Mouse (Mus musculus): Measurements from ENCODE around the gene Rgs14. TPM values are rescaled to one million over a fixed set of nuclear protein-coding genes. Genes with fewer than 3 reads are reported as not detected.

Rgs14 gene
- total and polyA plus RNA-seq, 2 experiments, result 0.28 to 0.70 TPM

GRCm38 (mm10) chr13:55329683-55330566 lies 39.6 kb upstream of the Rgs14 start, which contains the start of gene Mxd3:
TSS of gene Mxd3 (minus strand) at chr13:55329823.
- Histone ChIP-seq H3K79me2 (ENCODE audit: control insufficient read depth, insufficient read depth, low read length) (no peaks in the 10 kb centered on the region), H3K4me3 (ENCODE audit: insufficient read depth, low read depth, low read length) (peak within 1 kb of the TSS; percentile 85), H3K27me3 (ENCODE audit: control insufficient read depth, insufficient read depth, low read length) (no peaks in the 10 kb centered on the region), H3K9ac (ENCODE audit: low read depth, low read length) (peak within 1 kb of the TSS; percentile 40), H3K4me1 (ENCODE audit: control insufficient read depth, insufficient read depth, low read length) (peaks cover 1% of the 10 kb centered on the region; the same call in 1 of the 2 replicates), H3K36me3 (ENCODE audit: control insufficient read depth, insufficient read depth, low read length) (peaks cover 4% of the 10 kb centered on the region; the same call in 1 of the 2 replicates), H3K27ac (replicated peaks; ENCODE audit: insufficient read depth, low read depth, low read length) (no peak within 1 kb of the TSS)
- peak; percentile 45 for DNase-seq (ENCODE audit: extremely low read depth, low read depth, low spot score)
- WGBS, result under 1% methylated on average over 82 of the region's 82 CpGs
- TF ChIP-seq POLR2A (IDR thresholded peaks at IDR 0.05; ENCODE audit: extremely low read depth, insufficient read depth, low read length) (no peak), CTCF (IDR thresholded peaks at IDR 0.05; ENCODE audit: low read depth, low read length) (no peak)

- H3K79me2 ChIP-seq (ENCODE audit: control insufficient read depth, insufficient read depth, low read length), result no peaks in the 10 kb centered on the region
- no peaks in the 10 kb centered on the region for H3K36me3 ChIP-seq (ENCODE audit: control insufficient read depth, insufficient read depth, low read length)
- no peak for DNase-seq (ENCODE audit: extremely low read depth, low read depth, low spot score)
- no peak overlapping the region for H3K9ac ChIP-seq (ENCODE audit: low read depth, low read length)
- H3K27me3 ChIP-seq (ENCODE audit: control insufficient read depth, insufficient read depth, low read length), result no peaks in the 10 kb centered on the region
- H3K4me1 ChIP-seq (ENCODE audit: control insufficient read depth, insufficient read depth, low read length), result peaks cover 1% of the 10 kb centered on the region; the same call in 1 of the 2 replicates
- TF ChIP-seq CTCF (IDR thresholded peaks at IDR 0.05; ENCODE audit: low read depth, low read length) (0 out of 2 replicates have a peak, but pooled peaks have one; percentile 2), POLR2A (IDR thresholded peaks at IDR 0.05; ENCODE audit: extremely low read depth, insufficient read depth, low read length) (no peak)
- 66% methylated on average over 14 of the region's 14 CpGs for WGBS
- H3K4me3 ChIP-seq (ENCODE audit: insufficient read depth, low read depth, low read length), result no peak overlapping the region
- no peak overlapping the region for H3K27ac ChIP-seq (replicated peaks; ENCODE audit: insufficient read depth, low read depth, low read length)
These were observed 38.7 kb upstream of the Rgs14 start for GRCm38 (mm10) chr13:55330567-55331400.

GRCm38 (mm10) chr13:55332331-55332730 lies 37.2 kb upstream of the Rgs14 start:
- DNase-seq (ENCODE audit: extremely low read depth, low read depth, low spot score), result no peak
- no peak overlapping the region for H3K4me3 ChIP-seq (ENCODE audit: insufficient read depth, low read depth, low read length)
- H3K36me3 ChIP-seq (ENCODE audit: control insufficient read depth, insufficient read depth, low read length), result no peaks in the 10 kb centered on the region

GRCm38 (mm10) chr13:55335701-55336100 lies 33.8 kb upstream of the Rgs14 start:
- TF ChIP-seq CTCF (IDR thresholded peaks at IDR 0.05; ENCODE audit: low read depth, low read length) (no peak), POLR2A (IDR thresholded peaks at IDR 0.05; ENCODE audit: extremely low read depth, insufficient read depth, low read length) (no peak)
- H3K4me1 ChIP-seq (ENCODE audit: control insufficient read depth, insufficient read depth, low read length), result no peaks in the 10 kb centered on the region
- no peaks in the 10 kb centered on the region for H3K27me3 ChIP-seq (ENCODE audit: control insufficient read depth, insufficient read depth, low read length)
- H3K79me2 ChIP-seq (ENCODE audit: control insufficient read depth, insufficient read depth, low read length), result no peaks in the 10 kb centered on the region
- H3K27ac ChIP-seq (replicated peaks; ENCODE audit: insufficient read depth, low read depth, low read length), result no peak overlapping the region
- no peak for DNase-seq (ENCODE audit: extremely low read depth, low read depth, low spot score)
- WGBS, result 90% methylated on average over 4 of the region's 4 CpGs
- H3K4me3 ChIP-seq (ENCODE audit: insufficient read depth, low read depth, low read length), result no peak overlapping the region
- no peak overlapping the region for H3K9ac ChIP-seq (ENCODE audit: low read depth, low read length)
- no peaks in the 10 kb centered on the region for H3K36me3 ChIP-seq (ENCODE audit: control insufficient read depth, insufficient read depth, low read length)

More at GRCm38 (mm10) chr13:55332331-55332730, 37.2 kb upstream of the Rgs14 start:
- WGBS, result 62% methylated on average over 3 of the region's 3 CpGs
- Histone ChIP-seq H3K79me2 (ENCODE audit: control insufficient read depth, insufficient read depth, low read length) (no peaks in the 10 kb centered on the region), H3K27ac (replicated peaks; ENCODE audit: insufficient read depth, low read depth, low read length) (no peak overlapping the region), H3K9ac (ENCODE audit: low read depth, low read length) (no peak overlapping the region), H3K27me3 (ENCODE audit: control insufficient read depth, insufficient read depth, low read length) (no peaks in the 10 kb centered on the region), H3K4me1 (ENCODE audit: control insufficient read depth, insufficient read depth, low read length) (peaks cover 1% of the 10 kb centered on the region; the same call in 1 of the 2 replicates)
- TF ChIP-seq CTCF (IDR thresholded peaks at IDR 0.05; ENCODE audit: low read depth, low read length) (no peak), POLR2A (IDR thresholded peaks at IDR 0.05; ENCODE audit: extremely low read depth, insufficient read depth, low read length) (no peak)

GRCm38 (mm10) chr13:55337341-55337975 lies 32.1 kb upstream of the Rgs14 start:
- H3K27me3 ChIP-seq (ENCODE audit: control insufficient read depth, insufficient read depth, low read length), result no peaks in the 10 kb centered on the region
- no peak for DNase-seq (ENCODE audit: extremely low read depth, low read depth, low spot score)
- TF ChIP-seq POLR2A (IDR thresholded peaks at IDR 0.05; ENCODE audit: extremely low read depth, insufficient read depth, low read length) (no peak), CTCF (IDR thresholded peaks at IDR 0.05; ENCODE audit: low read depth, low read length) (no peak)
- no peaks in the 10 kb centered on the region for H3K79me2 ChIP-seq (ENCODE audit: control insufficient read depth, insufficient read depth, low read length)
- H3K27ac ChIP-seq (replicated peaks; ENCODE audit: insufficient read depth, low read depth, low read length), result no peak overlapping the region
- whole genome bisulfite sequencing, result 70% methylated on average over 8 of the region's 10 CpGs
- no peaks in the 10 kb centered on the region for H3K36me3 ChIP-seq (ENCODE audit: control insufficient read depth, insufficient read depth, low read length)
- H3K4me3 ChIP-seq (ENCODE audit: insufficient read depth, low read depth, low read length), result no peak overlapping the region
- H3K9ac ChIP-seq (ENCODE audit: low read depth, low read length), result no peak overlapping the region
- H3K4me1 ChIP-seq (ENCODE audit: control insufficient read depth, insufficient read depth, low read length), result no peaks in the 10 kb centered on the region

Measured in liver, adult 2 months (tissue).